Comparison of ENCODE assay signal across 18 mouse cellular contexts in genomic region chr2:93200681-93201340, GRCm38 (mm10). TPM values are rescaled to one million over a fixed set of nuclear protein-coding genes. Genes with fewer than 3 reads are reported as not detected.
A peak's percentile ranks its signal among the peaks of the same experiment; 100 is the strongest.
DNase-seq lines count a peak whose midpoint lies in the region; ATAC-seq lines count a peak whose summit lies in the region.
"Had no signal": no experiment of that assay in that cellular context is flagged by ENCODE, and none has a peak within 500 bp of the region (broad histone marks: within the 10 kb centered on the region; RNA-seq: fewer than 3 reads in every experiment).

No protein-coding gene starts in this region.

- H3K27me3 ChIP-seq in heart, embryonic 13.5 days (replicated peaks), result peaks cover 8% of the 10 kb centered on the region; the same call in 1 of the 2 replicates
- no peaks in the 10 kb centered on the region for H3K27me3 ChIP-seq in midbrain, embryonic 13.5 days
- H3K27me3 ChIP-seq in midbrain, embryonic 11.5 days (ENCODE audit: control insufficient read depth, insufficient read depth, low read length), result no peaks in the 10 kb centered on the region
- H3K27me3 ChIP-seq in embryonic facial prominence, embryonic 14.5 days (replicated peaks; ENCODE audit: control insufficient read depth, insufficient read depth, low read length), result no peaks in the 10 kb centered on the region
- H3K27me3 ChIP-seq in limb, embryonic 10.5 days (ENCODE audit: low read depth, poor library complexity, severe bottlenecking), result 0 out of 2 replicates have a peak, but pooled peaks cover 7% of the 10 kb centered on the region
- H3K27me3 ChIP-seq in liver, embryonic 11.5 days (replicated peaks; ENCODE audit: control insufficient read depth, insufficient read depth, low read length), result 0 out of 2 replicates have a peak, but pooled peaks cover 3% of the 10 kb centered on the region
- H3K27me3 ChIP-seq: forebrain, embryonic 15.5 days; limb, embryonic 12.5 days; Patski had no signal

- peaks cover 50% of the 10 kb centered on the region for H3K36me3 ChIP-seq in heart, embryonic 13.5 days
- H3K36me3 ChIP-seq in midbrain, embryonic 13.5 days, result peaks cover 70% of the 10 kb centered on the region
- H3K36me3 ChIP-seq in midbrain, embryonic 11.5 days (ENCODE audit: control insufficient read depth, insufficient read depth, low read length), result peaks cover 8% of the 10 kb centered on the region; the same call in 1 of the 2 replicates
- H3K36me3 ChIP-seq in embryonic facial prominence, embryonic 14.5 days (ENCODE audit: control insufficient read depth, insufficient read depth, low read length), result peaks cover 4% of the 10 kb centered on the region; the same call in 1 of the 2 replicates
- H3K36me3 ChIP-seq in limb, embryonic 10.5 days, result 0 out of 2 replicates have a peak, but pooled peaks cover 6% of the 10 kb centered on the region
- H3K36me3 ChIP-seq in liver, embryonic 11.5 days (ENCODE audit: control insufficient read depth, insufficient read depth, low read length), result no peaks in the 10 kb centered on the region; the same call in 1 of the 2 replicates

- no peak overlapping the region for H3K4me3 ChIP-seq in heart, embryonic 13.5 days
- H3K4me3 ChIP-seq in midbrain, embryonic 13.5 days (replicated peaks), result no peak overlapping the region
- no peak overlapping the region for H3K4me3 ChIP-seq in midbrain, embryonic 11.5 days (ENCODE audit: low read depth, low read length)
- H3K4me3 ChIP-seq in embryonic facial prominence, embryonic 14.5 days (ENCODE audit: low read depth, low read length), result no peak overlapping the region
- no peak overlapping the region for H3K4me3 ChIP-seq in limb, embryonic 10.5 days
- H3K4me3 ChIP-seq in liver, embryonic 11.5 days (ENCODE audit: low read depth, low read length), result no peak overlapping the region
- H3K4me3 ChIP-seq: forebrain, embryonic 15.5 days; limb, embryonic 12.5 days had no signal

- H3K4me2 ChIP-seq in heart, embryonic 13.5 days, result no peak overlapping the region
- H3K4me2 ChIP-seq in midbrain, embryonic 13.5 days (replicated peaks), result no peak overlapping the region
- H3K4me2 ChIP-seq in midbrain, embryonic 11.5 days, result no peak overlapping the region
- H3K4me2 ChIP-seq in embryonic facial prominence, embryonic 14.5 days (ENCODE audit: low read depth, low read length), result no peak overlapping the region
- H3K4me2 ChIP-seq in liver, embryonic 11.5 days, result no peak overlapping the region
- H3K4me2 ChIP-seq: forebrain, embryonic 15.5 days; limb, embryonic 12.5 days had no signal

- no peak for ATAC-seq in heart, embryonic 13.5 days (ENCODE audit: extremely low read depth, insufficient number of reproducible peaks, low FRiP score, low TSS enrichment)
- no peak for ATAC-seq in midbrain, embryonic 13.5 days
- ATAC-seq in midbrain, embryonic 11.5 days (ENCODE audit: low FRiP score), result no peak
- ATAC-seq in embryonic facial prominence, embryonic 14.5 days (ENCODE audit: low read depth), result no peak
- no peak for ATAC-seq in erythroid progenitor cell, adult 5-6 weeks (replicated peaks; ENCODE audit: low FRiP score, poor library complexity, severe bottlenecking)
- no peak for ATAC-seq in liver, embryonic 11.5 days (replicated peaks; ENCODE audit: low FRiP score)
- ATAC-seq: forebrain, embryonic 15.5 days; liver, postnatal 0 days; Patski had no signal

- peak overlapping the region; percentile 24; the same call in 1 of the 2 replicates for H3K9ac ChIP-seq in heart, embryonic 13.5 days
- no peak overlapping the region; the same call in 1 of the 2 replicates for H3K9ac ChIP-seq in midbrain, embryonic 13.5 days (replicated peaks)
- H3K9ac ChIP-seq in midbrain, embryonic 11.5 days (ENCODE audit: low read length), result no peak overlapping the region
- H3K9ac ChIP-seq in embryonic facial prominence, embryonic 14.5 days (ENCODE audit: low read depth, low read length), result no peak overlapping the region
- H3K9ac ChIP-seq in liver, embryonic 11.5 days (ENCODE audit: low read depth, low read length), result no peak overlapping the region
- H3K9ac ChIP-seq: forebrain, embryonic 15.5 days; limb, embryonic 12.5 days; liver, postnatal 0 days had no signal

- no peaks in the 10 kb centered on the region for H3K9me3 ChIP-seq in heart, embryonic 13.5 days
- H3K9me3 ChIP-seq in midbrain, embryonic 13.5 days, result no peaks in the 10 kb centered on the region
- H3K9me3 ChIP-seq in midbrain, embryonic 11.5 days (ENCODE audit: control insufficient read depth, low read length), result no peaks in the 10 kb centered on the region
- no peaks in the 10 kb centered on the region for H3K9me3 ChIP-seq in embryonic facial prominence, embryonic 14.5 days (ENCODE audit: control insufficient read depth, low read length)
- H3K9me3 ChIP-seq in limb, embryonic 10.5 days (replicated peaks), result no peaks in the 10 kb centered on the region
- no peaks in the 10 kb centered on the region for H3K9me3 ChIP-seq in liver, embryonic 11.5 days (ENCODE audit: control insufficient read depth, low read length)
- H3K9me3 ChIP-seq: forebrain, embryonic 15.5 days; limb, embryonic 12.5 days had no signal

- whole genome bisulfite sequencing in heart, embryonic 13.5 days, result 57% methylated on average over 10 of the region's 10 CpGs
- WGBS in midbrain, embryonic 13.5 days, result 82% methylated on average over 10 of the region's 10 CpGs
- WGBS in midbrain, embryonic 11.5 days, result 79% methylated on average over 10 of the region's 10 CpGs
- WGBS in embryonic facial prominence, embryonic 14.5 days, result 57% methylated on average over 9 of the region's 10 CpGs
- 77% methylated on average over 10 of the region's 10 CpGs for WGBS in limb, embryonic 10.5 days
- 65% methylated on average over 10 of the region's 10 CpGs for WGBS in liver, embryonic 11.5 days

- no peak overlapping the region for H3K27ac ChIP-seq in heart, embryonic 13.5 days (replicated peaks)
- H3K27ac ChIP-seq in midbrain, embryonic 13.5 days, result 0 out of 2 replicates have a peak overlapping the region, but pooled peaks have one; percentile 30
- H3K27ac ChIP-seq in midbrain, embryonic 11.5 days (ENCODE audit: low read depth, low read length), result no peak overlapping the region
- H3K27ac ChIP-seq in embryonic facial prominence, embryonic 14.5 days (replicated peaks; ENCODE audit: low read depth, low read length), result no peak overlapping the region
- H3K27ac ChIP-seq in limb, embryonic 10.5 days, result peak overlapping the region; percentile 2; the same call in 1 of the 2 replicates
- no peak overlapping the region for H3K27ac ChIP-seq in liver, embryonic 11.5 days (ENCODE audit: low read depth, low read length)
- H3K27ac ChIP-seq: forebrain, embryonic 15.5 days; limb, embryonic 12.5 days; macrophage had no signal

- no peak for DNase-seq in heart, adult 9 months (ENCODE audit: low spot score in 2 of 2)
- no peak for DNase-seq in midbrain, embryonic 11.5 days (ENCODE audit: low spot score, missing footprints)
- DNase-seq in embryonic facial prominence, embryonic 14.5 days (ENCODE audit: low spot score), result peak; percentile 33
- no peak for DNase-seq in limb, embryonic 10.5 days (ENCODE audit: low spot score)
- no peak for DNase-seq in liver, embryonic 11.5 days (ENCODE audit: low spot score)
- DNase-seq: adrenal gland, postnatal 25 days; cerebellum, postnatal 25 days; kidney, postnatal 36 days; layer of hippocampus, postnatal 36 days; liver, postnatal 0 days; right cerebral cortex, postnatal 4 days had no signal

- H3K4me1 ChIP-seq in heart, embryonic 13.5 days, result peaks cover 22% of the 10 kb centered on the region
- H3K4me1 ChIP-seq in midbrain, embryonic 13.5 days (replicated peaks), result peaks cover 44% of the 10 kb centered on the region
- peaks cover 8% of the 10 kb centered on the region for H3K4me1 ChIP-seq in midbrain, embryonic 11.5 days (ENCODE audit: control insufficient read depth, insufficient read depth, low read length)
- H3K4me1 ChIP-seq in embryonic facial prominence, embryonic 14.5 days (ENCODE audit: control insufficient read depth, insufficient read depth, low read length), result no peaks in the 10 kb centered on the region
- peaks cover 37% of the 10 kb centered on the region for H3K4me1 ChIP-seq in limb, embryonic 10.5 days
- no peaks in the 10 kb centered on the region for H3K4me1 ChIP-seq in liver, embryonic 11.5 days (replicated peaks; ENCODE audit: control insufficient read depth, insufficient read depth, low read length)

RNA-seq across cellular contexts. Expression of gene Trp53i11, which starts 13.5 kb away (rescaled TPM):
- 24.5 TPM in 2 replicates for polyA plus RNA-seq in heart, embryonic 13.5 days (2015; fragmentation: Nextera tagmentation; extraction: Ambion mirVana)
- 136 and 138 TPM in 2 replicates for polyA plus RNA-seq in midbrain, embryonic 13.5 days (2015; fragmentation: Nextera tagmentation; extraction: Ambion mirVana)
- 179 and 191 TPM in 2 replicates for polyA plus RNA-seq in midbrain, embryonic 11.5 days (2014; fragmentation: Nextera tagmentation; extraction: Ambion mirVana)
- polyA plus RNA-seq in embryonic facial prominence, embryonic 14.5 days (2014; fragmentation: Nextera tagmentation; extraction: Ambion mirVana), result 33.6 and 37.5 TPM in 2 replicates
- polyA plus RNA-seq in limb, embryonic 10.5 days (2016; fragmentation: Nextera tagmentation; extraction: Ambion mirVana), result 17.5 and 25.2 TPM in 2 replicates
- total RNA-seq in erythroid progenitor cell, adult 5-6 weeks (2015; ENCODE audit: low replicate concordance), result 5.0 and 5.4 TPM in 2 replicates
- total RNA-seq in erythroid progenitor cell, adult 5-6 weeks (2017; ENCODE audit: low replicate concordance), result 3.4 and 7.2 TPM in 2 replicates
- 10.5 and 14.0 TPM in 2 replicates for polyA plus RNA-seq in liver, embryonic 11.5 days (2014; fragmentation: Nextera tagmentation; extraction: Ambion mirVana)

Comparison
In these comparisons a context has a peak if more than half of its experiments do, and no peak if none do; other contexts are left out.
1. H3K27ac ChIP-seq: peak in midbrain, embryonic 13.5 days (single experiment) and limb, embryonic 10.5 days (single experiment); none in heart, embryonic 13.5 days (single experiment), midbrain, embryonic 11.5 days (single experiment), embryonic facial prominence, embryonic 14.5 days (single experiment) and liver, embryonic 11.5 days (single experiment).